Mouse (Mus musculus) adrenal gland, postnatal 0 days (tissue): ENCODE data around the gene Trib3. TPM values are rescaled to one million over a fixed set of nuclear protein-coding genes. Genes with fewer than 3 reads are reported as not detected.

Experiments used
- polyA plus RNA-seq: library from polyadenylated mRNA; unstranded; fragments of >200 nt; fragmentation: Nextera tagmentation; extraction: Ambion mirVana; gene quantifications from 2 replicates; pipeline ENCODE4 v1.2.1, GENCODE M21; 2015

Gene Trib3
- polyA plus RNA-seq, result 3.7 and 7.3 TPM in 2 replicates

DNA sequence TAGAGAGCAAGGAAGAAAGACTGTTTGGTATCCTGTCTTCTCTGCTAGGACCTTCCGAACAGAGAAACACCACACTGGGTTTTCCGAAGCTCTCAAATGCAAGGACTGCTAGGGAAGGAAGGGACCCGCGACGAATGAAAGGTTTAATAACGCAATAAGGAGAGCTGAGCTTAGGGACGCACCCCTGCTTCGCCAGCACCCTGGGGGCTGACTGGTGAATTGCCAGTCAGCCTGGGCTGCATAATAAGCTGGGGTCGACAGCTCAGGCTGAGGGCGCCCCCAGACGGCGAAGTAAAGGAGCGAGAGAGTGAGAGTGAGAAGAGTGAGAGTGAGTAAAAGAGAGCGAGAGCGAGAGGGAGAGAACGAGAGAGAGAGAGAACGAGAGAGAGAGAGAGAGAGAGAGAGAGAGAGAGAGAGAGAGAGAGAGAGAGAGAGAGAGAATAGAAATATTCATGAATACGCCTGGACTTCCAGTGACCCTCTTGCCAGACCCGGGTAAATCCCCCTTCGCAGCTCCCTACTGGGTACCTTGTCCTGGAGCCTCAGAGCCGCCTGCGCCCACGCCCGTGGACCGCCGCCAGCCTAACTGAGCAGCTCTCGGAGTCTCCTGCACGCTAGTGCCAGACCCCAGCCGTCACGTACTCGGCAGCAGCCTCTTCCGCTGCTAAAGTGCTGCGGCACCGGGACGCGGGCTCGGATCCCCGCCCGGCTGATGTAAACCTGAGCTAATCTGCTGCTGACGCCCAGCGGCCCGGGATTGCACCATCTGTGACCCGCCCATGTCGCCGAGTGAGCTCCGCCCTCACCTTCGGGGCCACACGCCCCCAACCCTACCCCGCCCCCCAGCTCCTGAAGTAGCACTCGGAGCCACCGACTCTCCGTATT is at the start of gene Trib3:
TSS of gene Trib3 (minus strand) at position 704 of the 885 bp plus-strand sequence.

GRCm38 (mm10) chr2:152376345-152376741 is 32.5 kb upstream of the Trib3 start, which contains the start of gene Nrsn2:
Gene Nrsn2, minus strand, starts transcription at chr2:152376638.

GRCm38 (mm10) chr2:152332101-152332825 is 11.6 kb downstream of the Trib3 start, which contains the start of gene Rbck1:
Gene Rbck1, minus strand, starts transcription at chr2:152332653.

GRCm38 (mm10) chr2:152293727-152294475 is 49.9 kb downstream of the Trib3 start, which contains the start of gene Tbc1d20:
Gene Tbc1d20, plus strand, starts transcription at chr2:152293828.

Other genes with a start within 250 kb of the Trib3 start
- gene Srxn1, start 238.5 kb downstream of the Trib3 start, polyA plus RNA-seq, result 21.9 and 40.2 TPM in 2 replicates
- gene Tcf15, start 200.5 kb downstream of the Trib3 start, polyA plus RNA-seq, result 3.0 and 5.0 TPM in 2 replicates
- 43.2 and 64.4 TPM in 2 replicates for gene Csnk2a1, start 117.2 kb downstream of the Trib3 start, polyA plus RNA-seq
- gene Tbc1d20, start 50.2 kb downstream of the Trib3 start, polyA plus RNA-seq, result 26.9 and 42.2 TPM in 2 replicates
- 63.0 and 98.2 TPM in 2 replicates for gene Rbck1, start 11.4 kb downstream of the Trib3 start, polyA plus RNA-seq
- 7.9 and 13.9 TPM in 2 replicates for gene Nrsn2, start 32.6 kb upstream of the Trib3 start, polyA plus RNA-seq
- 6.8 and 6.9 TPM in 2 replicates for gene Sox12, start 54.0 kb upstream of the Trib3 start, polyA plus RNA-seq
- 16.3 and 19.2 TPM in 2 replicates for gene Zcchc3, start 71.0 kb upstream of the Trib3 start, polyA plus RNA-seq
- gene 6820408C15Rik, start 71.6 kb upstream of the Trib3 start, polyA plus RNA-seq, result 0.54 and 0.61 TPM in 2 replicates
- not detected in 2 replicates for gene Defb23, start 120.6 kb upstream of the Trib3 start, polyA plus RNA-seq
- gene Defb20, start 133.0 kb upstream of the Trib3 start, polyA plus RNA-seq, result not detected in 2 replicates
- not detected in 2 replicates for gene Defb22, start 146.1 kb upstream of the Trib3 start, polyA plus RNA-seq
- gene Defb26, start 167.7 kb upstream of the Trib3 start, polyA plus RNA-seq, result not detected in 2 replicates
- not detected in 2 replicates for gene Defb28, start 174.2 kb upstream of the Trib3 start, polyA plus RNA-seq
- 0.41 TPM in 1 of 2 replicates, not detected in the other for gene Defb29, start 196.1 kb upstream of the Trib3 start, polyA plus RNA-seq
- gene Gm17416, start 225.3 kb upstream of the Trib3 start, polyA plus RNA-seq, result not detected in 2 replicates
- gene Defb21, start 228.7 kb upstream of the Trib3 start, polyA plus RNA-seq, result not detected in 2 replicates
- 10.1 and 18.3 TPM in 2 replicates for gene Defb19, start 236.3 kb upstream of the Trib3 start, polyA plus RNA-seq